Mouse (Mus musculus) kidney, adult 2 months (tissue): ENCODE measurements around the gene Xpa. TPM values are rescaled to one million over a fixed set of nuclear protein-coding genes. Genes with fewer than 3 reads are reported as not detected.

ENCODE experiments used
- DNase-seq: peaks from one replicate; pipeline ENCODE4 v3.0.0; 2021
- H3K27ac ChIP-seq: fragments of 200-500 bp; 2 replicates; pipeline ENCODE4 v1.5.1; 2012; ENCODE audit warnings: low read depth, low read length, control low read depth, inconsistent platforms; ENCODE audit not compliant: insufficient read depth
- H3K27me3 ChIP-seq: fragments of 200-500 bp; replicated peaks from 2 replicates; pipeline ENCODE4 v1.6.1; 2012; ENCODE audit warnings: mild to moderate bottlenecking, moderate library complexity, low read length, inconsistent platforms; ENCODE audit not compliant: control insufficient read depth, insufficient read depth
- H3K36me3 ChIP-seq: fragments of 200-500 bp; 2 replicates; pipeline ENCODE4 v1.6.1; 2012; ENCODE audit warnings: mild to moderate bottlenecking, moderate library complexity, low read length, inconsistent platforms; ENCODE audit not compliant: control insufficient read depth, insufficient read depth
- H3K4me1 ChIP-seq: fragments of 200-500 bp; 2 replicates; pipeline ENCODE4 v1.6.1; 2011; ENCODE audit warnings: low read length; ENCODE audit not compliant: control insufficient read depth, insufficient read depth
- H3K4me3 ChIP-seq: fragments of 200-500 bp; 2 replicates; pipeline ENCODE4 v1.5.1; 2011; ENCODE audit warnings: mild to moderate bottlenecking, low read depth, low read length, control low read depth; ENCODE audit not compliant: insufficient read depth
- CTCF ChIP-seq: fragments of 200-500 bp; conservative IDR thresholded peaks from 2 replicates; pipeline ENCODE4 v1.5.1; 2011; ENCODE audit warnings: low read depth, mild to moderate bottlenecking, control low read depth, low read length, moderate library complexity, mixed read lengths; ENCODE audit not compliant: insufficient read depth, insufficient read length
- POLR2A ChIP-seq: fragments of 200-500 bp; IDR thresholded peaks from one replicate; pipeline ENCODE4 v1.6.1; 2011; ENCODE audit warnings: low read depth, low read length, control low read depth
- WGBS: fragments of 180-500 bp; shearing (Covaris S2); methylation state at CpG from one replicate; pipeline ENCODE4 v1.1.7; 2018; 5-methylcytosine and 5-hydroxymethylcytosine counted together
- polyA plus RNA-seq: library from polyadenylated mRNA; depleted of rRNA; stranded (reverse); fragments of >200 nt; gene quantifications from 2 replicates; pipeline ENCODE4 v1.2.3, GENCODE M21; 2012

Gene Xpa
- polyA plus RNA-seq, 1 experiment, result 16.0 TPM

DNA sequence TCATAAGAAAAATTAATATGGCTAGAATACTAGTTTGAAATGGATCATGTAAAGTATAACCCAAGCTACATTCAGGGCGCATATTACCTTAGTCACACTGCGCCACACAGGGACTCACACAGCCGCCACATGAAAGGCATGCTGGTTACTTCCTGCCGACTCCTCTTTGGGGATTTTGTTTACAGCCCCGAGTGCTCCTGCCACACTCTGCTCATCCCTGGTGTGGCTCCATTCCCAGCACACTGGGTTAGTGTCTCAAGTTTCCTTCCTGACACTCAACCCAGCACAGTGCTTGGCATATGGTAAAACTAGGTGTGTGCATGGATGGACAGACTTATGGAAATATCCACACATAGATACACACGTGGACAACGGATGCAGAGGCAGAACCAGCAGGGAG lies 13.9 kb downstream of the Xpa start:
- no peaks in the 10 kb centered on the region for H3K4me1 ChIP-seq
- TF ChIP-seq POLR2A, result no peak
- TF ChIP-seq CTCF, result no peak
- no peak overlapping the region for H3K4me3 ChIP-seq
- H3K27me3 ChIP-seq, result no peaks in the 10 kb centered on the region
- peaks cover 9% of the 10 kb centered on the region for H3K36me3 ChIP-seq
- no peak overlapping the region for H3K27ac ChIP-seq
- no peak for DNase-seq
- 76% methylated on average over 7 of the region's 7 CpGs for WGBS

- TF ChIP-seq POLR2A (no peak), CTCF (no peak)
- peaks cover 10% of the 10 kb centered on the region for H3K36me3 ChIP-seq
- H3K27me3 ChIP-seq, result no peaks in the 10 kb centered on the region
- 57% methylated on average over 6 of the region's 6 CpGs for WGBS
- DNase-seq, result no peak
- H3K4me3 ChIP-seq, result no peak overlapping the region
- no peaks in the 10 kb centered on the region for H3K4me1 ChIP-seq
- H3K27ac ChIP-seq, result no peak overlapping the region
Observed at GRCm38 (mm10) chr4:46181168-46181567, 14.9 kb downstream of the Xpa start.

DNA sequence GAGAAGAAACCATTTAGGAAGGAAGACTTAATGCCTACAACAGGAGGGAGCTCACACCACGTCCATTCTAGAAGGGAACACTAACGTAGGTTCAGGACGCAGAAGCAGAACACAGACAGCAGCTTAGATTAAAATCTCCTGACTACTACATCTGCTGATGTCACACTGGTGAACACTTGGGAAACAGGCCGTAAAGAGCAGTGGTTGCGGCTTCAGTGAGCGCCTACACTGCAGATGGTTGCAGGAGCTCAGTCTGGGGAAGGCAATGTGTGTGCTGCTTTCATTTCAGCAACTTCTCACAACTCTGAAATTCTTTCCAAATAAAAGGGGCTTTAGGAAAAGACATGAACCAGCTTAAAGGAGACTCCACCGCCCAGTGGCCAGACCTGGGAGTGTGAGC lies 18.6 kb downstream of the Xpa start:
- no peak overlapping the region for H3K27ac ChIP-seq
- no peaks in the 10 kb centered on the region for H3K27me3 ChIP-seq
- TF ChIP-seq CTCF (no peak), POLR2A (no peak)
- DNase-seq, result no peak
- no peak overlapping the region for H3K4me3 ChIP-seq
- 90% methylated on average over 7 of the region's 7 CpGs for WGBS
- H3K4me1 ChIP-seq, result no peaks in the 10 kb centered on the region
- peaks cover 7% of the 10 kb centered on the region; the same call in 1 of the 2 replicates for H3K36me3 ChIP-seq

GRCm38 (mm10) chr4:46177018-46177417 lies 19.1 kb downstream of the Xpa start:
- H3K4me1 ChIP-seq, result no peaks in the 10 kb centered on the region
- TF ChIP-seq POLR2A (no peak), CTCF (no peak)
- no peak overlapping the region for H3K27ac ChIP-seq
- no peaks in the 10 kb centered on the region for H3K27me3 ChIP-seq
- peaks cover 6% of the 10 kb centered on the region; the same call in 1 of the 2 replicates for H3K36me3 ChIP-seq
- no peak overlapping the region for H3K4me3 ChIP-seq
- WGBS, result 71% methylated on average over 5 of the region's 5 CpGs
- DNase-seq, result no peak

DNA sequence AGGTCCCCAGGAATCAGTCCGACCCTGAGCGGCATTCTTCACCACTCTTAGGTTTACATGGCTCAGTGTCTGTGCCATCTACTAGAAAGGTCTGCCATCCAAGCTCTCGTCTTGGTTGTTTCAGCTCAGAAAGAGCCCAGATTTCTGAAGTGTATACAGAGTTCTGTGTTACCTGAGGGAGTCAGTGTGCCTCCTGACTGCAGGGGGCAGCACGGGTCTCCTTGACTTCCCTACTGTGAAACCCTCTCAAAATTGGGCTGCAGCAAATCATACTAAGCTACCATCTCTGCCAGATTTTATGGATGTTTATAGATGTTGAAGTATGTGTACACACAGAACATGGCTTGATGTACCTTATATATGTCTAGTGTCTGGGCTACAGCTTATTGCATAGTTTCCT lies 19.8 kb downstream of the Xpa start:
- H3K4me3 ChIP-seq, result no peak overlapping the region
- H3K27ac ChIP-seq, result no peak overlapping the region
- peaks cover 7% of the 10 kb centered on the region; the same call in 1 of the 2 replicates for H3K36me3 ChIP-seq
- TF ChIP-seq CTCF, result 0 out of 2 replicates have a peak, but pooled peaks have one; percentile 13
- no peak for TF ChIP-seq POLR2A
- H3K4me1 ChIP-seq, result no peaks in the 10 kb centered on the region
- WGBS, result 80% methylated on average over 4 of the region's 4 CpGs
- H3K27me3 ChIP-seq, result no peaks in the 10 kb centered on the region
- DNase-seq, result no peak

- DNase-seq, result no peak
- Histone ChIP-seq H3K27me3 (no peaks in the 10 kb centered on the region), H3K4me3 (no peak overlapping the region), H3K36me3 (peaks cover 12% of the 10 kb centered on the region), H3K27ac (no peak overlapping the region), H3K4me1 (no peaks in the 10 kb centered on the region)
- no peak for TF ChIP-seq CTCF
- no peak for TF ChIP-seq POLR2A
- 48% methylated on average over 7 of the region's 7 CpGs for WGBS
Observed at GRCm38 (mm10) chr4:46171761-46172160, 24.4 kb downstream of the Xpa start.

DNA sequence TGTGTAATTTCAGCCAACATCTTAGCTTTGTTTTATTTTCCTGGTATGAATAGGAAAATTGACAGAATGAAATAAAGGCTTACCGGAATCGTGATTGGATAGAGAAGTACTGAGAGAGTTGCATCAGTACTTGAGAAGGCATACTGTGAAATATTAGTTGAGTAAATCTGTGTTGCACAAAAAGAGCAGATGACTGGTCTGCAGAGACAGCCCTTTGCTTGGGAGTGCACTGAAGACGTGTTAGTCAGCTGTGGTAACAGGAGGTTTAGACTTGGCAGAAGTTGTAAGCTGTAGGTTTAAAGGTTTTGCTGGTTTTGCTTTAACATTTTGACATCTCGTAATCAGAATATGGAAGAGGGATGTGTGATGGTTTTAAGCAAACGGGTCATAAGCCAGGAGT lies 30.3 kb downstream of the Xpa start:
- Histone ChIP-seq H3K4me3 (no peak overlapping the region), H3K36me3 (peaks cover 18% of the 10 kb centered on the region), H3K27me3 (no peaks in the 10 kb centered on the region), H3K4me1 (no peaks in the 10 kb centered on the region), H3K27ac (no peak overlapping the region)
- no peak for TF ChIP-seq CTCF
- no peak for TF ChIP-seq POLR2A
- no peak for DNase-seq
- whole genome bisulfite sequencing, result 93% methylated on average over 5 of the region's 5 CpGs

DNA sequence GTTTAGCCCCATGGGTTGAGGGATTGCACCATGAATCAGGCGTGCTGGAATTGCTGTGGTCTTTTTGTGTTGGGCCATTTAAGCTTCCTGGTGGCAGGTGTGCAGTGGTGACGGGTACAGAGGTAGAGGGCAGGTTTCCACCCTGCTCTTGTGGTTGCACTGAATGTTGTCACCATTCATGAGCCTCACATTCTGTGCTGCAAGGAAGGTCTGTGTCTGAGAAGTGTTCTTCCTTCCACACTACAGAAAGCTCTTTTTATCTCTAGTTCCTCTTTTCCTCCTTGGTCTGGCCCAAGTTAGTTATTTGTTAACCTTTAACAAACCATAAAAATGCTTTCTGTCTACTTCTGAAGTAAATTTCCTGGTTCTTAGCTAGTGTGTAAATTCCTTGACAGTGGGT lies 32.1 kb downstream of the Xpa start:
- TF ChIP-seq CTCF, result no peak
- TF ChIP-seq POLR2A, result no peak
- H3K4me1 ChIP-seq, result no peaks in the 10 kb centered on the region
- no peak overlapping the region for H3K4me3 ChIP-seq
- H3K27me3 ChIP-seq, result no peaks in the 10 kb centered on the region
- peaks cover 15% of the 10 kb centered on the region for H3K36me3 ChIP-seq
- DNase-seq, result no peak
- H3K27ac ChIP-seq, result peak overlapping the region; percentile 39; the same call in 1 of the 2 replicates
- WGBS, result 59% methylated on average over 2 of the region's 2 CpGs
